ENCODE assay signal across 8 mouse cellular contexts in the genomic region with DNA sequence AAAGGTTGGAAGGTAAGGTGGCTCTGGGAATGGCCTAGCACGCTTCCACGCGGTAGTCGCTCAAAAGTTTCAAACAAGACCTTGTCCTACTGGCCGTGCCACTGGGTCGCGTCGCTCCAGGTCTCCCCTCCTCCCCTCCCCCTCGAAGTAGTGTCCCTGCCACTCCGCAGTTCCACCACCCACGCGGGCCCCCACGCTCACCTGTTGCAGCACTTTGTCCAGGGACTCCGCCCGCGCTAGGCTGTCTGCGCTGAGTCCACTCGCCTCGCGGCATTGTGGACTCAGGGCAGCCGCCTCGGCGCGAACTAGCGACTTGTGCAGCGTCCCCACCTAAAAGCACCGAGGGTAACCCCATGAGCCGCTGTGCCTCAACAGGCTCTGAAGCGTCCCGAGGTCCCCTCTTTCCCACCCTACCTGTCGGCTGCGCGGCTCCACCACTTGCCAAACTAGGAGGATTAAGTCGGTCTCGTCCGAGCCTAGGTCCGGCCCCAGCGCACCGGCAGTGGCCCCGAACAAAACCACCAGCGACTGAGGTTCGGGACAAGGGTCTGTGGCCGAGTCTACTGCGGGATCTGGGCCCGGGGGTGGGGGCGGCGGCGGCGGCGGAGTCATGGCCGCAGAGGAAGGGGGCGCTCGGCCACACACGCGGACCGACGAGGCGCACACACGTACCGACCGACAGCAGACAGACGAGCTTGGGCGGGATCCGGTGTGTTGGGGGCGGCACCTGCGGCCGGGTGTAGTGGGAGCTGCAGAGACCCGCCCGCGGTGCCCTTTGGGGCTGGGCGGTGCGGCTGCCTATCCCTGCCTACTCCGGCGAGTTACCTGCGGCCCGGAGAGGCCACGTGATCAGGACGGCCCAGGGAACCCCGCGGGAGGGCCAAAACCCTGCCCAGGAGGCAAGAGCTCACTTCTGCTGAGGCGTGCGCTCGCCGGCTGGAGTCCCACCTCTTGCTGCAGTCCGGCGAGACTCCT. TPM values are rescaled to one million over a fixed set of nuclear protein-coding genes. Genes with fewer than 3 reads are reported as not detected.
DNase-seq lines count a peak whose midpoint lies in the region; TF ChIP-seq lines count a peak whose summit lies in the region.

TSS of gene Esrp2 (minus strand) at position 819 of the 975 bp plus-strand sequence.

- H3K27me3 ChIP-seq in limb, embryonic 10.5 days (ENCODE audit: low read depth, poor library complexity, severe bottlenecking) = peaks cover 80% of the 10 kb centered on the region
- H3K27me3 ChIP-seq in thymus, adult 2 months (ENCODE audit: control insufficient read depth, insufficient read depth, low read length) = peaks cover 22% of the 10 kb centered on the region

- TF ChIP-seq CTCF in thymus, adult 2 months (IDR thresholded peaks at IDR 0.05; ENCODE audit: borderline replicate concordance, control insufficient read depth, extremely low read depth, insufficient read depth, low read length, poor library complexity) = no peak

- peak within 1 kb of the TSS; percentile 67 for H3K27ac ChIP-seq in limb, embryonic 10.5 days
- H3K27ac ChIP-seq in thymus, adult 2 months (ENCODE audit: control insufficient read depth, insufficient read depth, low read length) = no peak within 1 kb of the TSS

- no peaks in the 10 kb centered on the region for H3K9me3 ChIP-seq in limb, embryonic 10.5 days (replicated peaks)

- DNase-seq in MN1 (ENCODE audit: low spot score) = peak; percentile 36
- peak; percentile 60 for DNase-seq in embryo, embryonic 11 days
- peak; percentile 54 for DNase-seq in heart, postnatal 4 days
- peak; percentile 69 for DNase-seq in limb, embryonic 10.5 days (ENCODE audit: low spot score)
- DNase-seq in mesoderm, embryonic 11.5 days (ENCODE audit: low read depth, low spot score) = peak; percentile 32
- DNase-seq in thymus, adult 2 months = peak; percentile 59
- no peak for DNase-seq in right cerebral cortex, postnatal 4 days
- no peak for DNase-seq in layer of hippocampus, adult 8-10 months (ENCODE audit: low spot score in 2 of 2)

- WGBS in limb, embryonic 10.5 days = 1% methylated on average over 84 of the region's 86 CpGs
- WGBS in thymus, adult 2 months = 2% methylated on average over 85 of the region's 86 CpGs

- H3K4me3 ChIP-seq in limb, embryonic 10.5 days = peak within 1 kb of the TSS; percentile 63
- peak within 1 kb of the TSS; percentile 66 for H3K4me3 ChIP-seq in thymus, adult 2 months (ENCODE audit: control insufficient read depth, insufficient read depth, low read length)

- no peak for TF ChIP-seq POLR2A in thymus, adult 2 months (IDR thresholded peaks at IDR 0.05; ENCODE audit: control insufficient read depth, extremely low read depth, insufficient read depth, low read length, poor library complexity)

- H3K36me3 ChIP-seq in limb, embryonic 10.5 days = peaks cover 25% of the 10 kb centered on the region
- peaks cover 10% of the 10 kb centered on the region; the same call in 1 of the 2 replicates for H3K36me3 ChIP-seq in thymus, adult 2 months (ENCODE audit: control insufficient read depth, insufficient read depth, low read length)

- peaks cover 44% of the 10 kb centered on the region for H3K4me1 ChIP-seq in limb, embryonic 10.5 days
- peaks cover 56% of the 10 kb centered on the region for H3K4me1 ChIP-seq in thymus, adult 2 months (replicated peaks; ENCODE audit: control insufficient read depth, insufficient read depth, low read length)

RNA-seq across cellular contexts. Expression of gene Esrp2, which starts in this region (rescaled TPM):
- total RNA-seq in heart, postnatal 4 days (2021) = under 1 TPM; 0.54 to 0.91 TPM
- 5.6 and 7.3 TPM in 2 replicates for polyA plus RNA-seq in limb, embryonic 10.5 days (2016; fragmentation: Nextera tagmentation; extraction: Ambion mirVana)
- 24.5 and 29.9 TPM in 2 replicates for polyA plus RNA-seq in thymus, adult 2 months (2012; rRNA removed)
- under 1 TPM in 2 of 4 experiments, not detected in 2; 0.09 to 0.43 TPM for total RNA-seq in layer of hippocampus, adult 8-10 months (2022)

Comparison
In these comparisons a context has a peak if more than half of its experiments do, and no peak if none do; other contexts are left out.
1. Peak in DNase-seq in heart, postnatal 4 days; RNA of the gene not detected or under 1 TPM.
2. DNase-seq: peak in MN1 (single experiment), embryo, embryonic 11 days (single experiment), limb, embryonic 10.5 days (single experiment), mesoderm, embryonic 11.5 days (single experiment) and thymus, adult 2 months (single experiment); none in right cerebral cortex, postnatal 4 days (single experiment) and layer of hippocampus, adult 8-10 months (0 of 2).